Mouse (Mus musculus) heart, adult 11 months (tissue): ENCODE measurements at regions not wholly inside any gene's neighbourhood (a gene's known extent, or its start where the extent isn't known, plus 50 kb on each side); places are given as distances from the start of the nearest gene placed in this dataset.

Experiments
- DNase-seq: peaks from one replicate; pipeline ENCODE4 v3.0.0; 2022

- no peak for DNase-seq
Observed at GRCm38 (mm10) chr5:47115882-47116281, 867.1 kb upstream of the Slit2 start.

DNA sequence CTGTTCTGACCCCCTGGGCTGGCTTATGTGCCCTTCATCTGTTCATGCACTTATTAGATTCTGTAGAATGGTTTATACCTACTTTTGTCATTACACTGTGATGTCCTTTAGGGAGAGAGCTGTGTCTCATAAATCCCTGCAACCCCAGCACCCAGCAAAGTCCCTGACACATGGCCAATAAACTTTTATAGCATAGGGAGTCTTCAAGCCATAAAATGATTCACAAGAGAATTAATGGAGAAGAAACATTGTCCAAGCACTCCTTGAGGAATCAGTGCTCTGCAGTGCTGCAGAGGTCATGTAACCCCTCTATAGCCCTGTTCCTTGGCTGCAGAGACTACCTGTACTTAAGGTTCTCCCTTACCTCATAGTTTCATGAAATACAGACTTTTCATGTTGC lies 887.2 kb upstream of the Slit2 start:
- DNase-seq: no peak

DNA sequence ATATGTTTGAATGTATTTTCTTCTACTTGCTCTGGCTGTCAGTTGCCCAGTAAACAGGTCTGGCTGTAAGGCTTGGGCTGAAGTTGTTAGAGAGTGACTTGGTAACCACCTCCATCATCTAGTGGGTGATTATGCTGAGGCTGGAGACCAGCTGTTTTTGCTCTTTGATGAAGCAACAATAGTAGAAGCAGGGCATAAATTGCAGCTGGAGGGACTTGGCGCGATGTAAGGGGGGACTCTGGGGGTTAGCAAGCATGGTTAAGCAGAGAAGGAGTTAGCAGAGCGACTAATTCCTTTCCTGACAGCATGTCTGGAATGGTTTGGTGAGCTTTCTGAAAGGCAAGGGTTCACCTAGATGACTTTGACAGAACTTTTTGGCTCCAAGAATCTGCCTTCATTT lies 930.0 kb upstream of the Slit2 start:
- peak; percentile 94 for DNase-seq

GRCm38 (mm10) chr5:47036752-47037151 lies 946.2 kb upstream of the Slit2 start:
- DNase-seq: no peak

DNA sequence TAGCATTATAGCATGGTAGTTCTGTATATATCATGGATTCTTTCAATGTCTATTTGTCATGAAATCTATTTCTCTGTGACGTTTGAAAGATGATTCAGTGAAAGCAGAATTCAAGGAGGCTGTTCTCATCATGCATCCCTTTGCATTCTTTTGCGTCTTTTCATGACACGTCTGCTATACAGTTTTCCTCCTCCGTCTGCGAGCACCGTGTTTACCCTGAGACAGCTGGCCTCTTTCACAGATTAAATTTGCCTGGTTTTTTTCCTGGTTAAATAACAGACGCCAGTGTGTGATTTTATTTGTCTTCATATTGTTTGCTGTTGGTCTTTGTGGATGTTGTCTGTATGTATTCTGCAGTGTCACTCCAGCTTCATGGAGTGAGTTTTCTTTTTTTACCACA lies 948.9 kb upstream of the Slit2 start:
- DNase-seq: no peak

DNA sequence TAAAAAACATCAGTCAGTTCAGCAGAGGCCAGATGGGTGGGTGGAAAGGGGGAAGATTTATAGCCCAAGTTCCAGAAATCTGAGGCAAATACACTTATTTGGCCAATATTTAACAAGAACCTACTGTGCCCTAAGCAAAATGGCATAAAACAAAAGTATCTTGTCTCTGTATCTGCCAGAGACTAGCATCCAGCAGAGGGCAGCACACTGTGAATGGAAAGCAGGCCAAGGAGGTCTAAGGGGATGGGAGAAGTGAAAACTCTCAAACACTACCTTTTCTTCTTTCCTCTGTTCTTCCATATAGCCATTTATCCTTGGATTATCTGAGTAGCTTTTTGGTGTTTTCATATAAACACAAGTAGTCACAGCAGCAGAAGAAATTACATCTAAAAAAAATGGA lies 968.6 kb upstream of the Slit2 start:
- no peak for DNase-seq

DNA sequence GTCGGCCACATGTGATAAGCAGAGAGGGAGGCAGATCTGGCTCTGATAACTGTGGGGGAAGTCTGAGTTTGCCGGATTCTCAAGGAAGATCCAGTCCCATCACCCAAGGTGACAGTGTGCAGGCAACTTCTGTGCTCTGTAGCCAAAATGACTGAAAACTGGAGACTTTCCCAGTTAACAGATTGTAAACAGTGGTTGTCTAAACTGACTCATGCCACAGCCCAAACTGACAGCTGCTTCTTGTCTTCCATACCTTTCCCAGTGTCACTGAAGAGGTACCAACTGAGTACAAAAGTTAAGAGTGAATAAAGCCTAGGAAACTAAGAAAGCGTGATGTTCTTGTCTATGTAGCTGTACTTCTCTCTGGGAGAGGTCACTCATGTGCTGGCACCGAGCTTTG lies 990.4 kb upstream of the Slit2 start:
- no peak for DNase-seq

DNA sequence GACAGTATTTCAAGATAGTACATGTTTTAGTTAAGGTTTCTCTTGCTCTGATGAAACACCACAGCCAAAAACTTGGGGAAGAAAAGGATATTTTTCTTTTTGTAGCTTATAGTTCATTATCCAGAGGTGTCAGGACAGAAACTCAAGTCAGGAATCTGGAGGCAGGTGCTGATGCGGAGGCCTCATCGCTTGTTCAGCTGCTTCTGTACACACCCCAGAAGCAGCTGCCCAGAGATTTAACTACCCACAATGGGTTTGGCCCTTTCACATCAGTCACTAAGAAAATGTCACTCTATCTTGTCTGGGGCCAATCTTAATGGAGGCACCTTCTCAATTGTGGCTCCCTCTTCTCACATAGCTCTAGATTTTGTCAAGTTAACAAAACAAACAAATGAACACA lies 996.4 kb upstream of the Slit2 start:
- no peak for DNase-seq

- DNase-seq: no peak
Observed at GRCm38 (mm10) chr5:46980326-46980725, 1002.6 kb upstream of the Slit2 start.

- DNase-seq: no peak
Observed at GRCm38 (mm10) chr5:46968870-46969436, 1014.0 kb upstream of the Slit2 start.

DNA sequence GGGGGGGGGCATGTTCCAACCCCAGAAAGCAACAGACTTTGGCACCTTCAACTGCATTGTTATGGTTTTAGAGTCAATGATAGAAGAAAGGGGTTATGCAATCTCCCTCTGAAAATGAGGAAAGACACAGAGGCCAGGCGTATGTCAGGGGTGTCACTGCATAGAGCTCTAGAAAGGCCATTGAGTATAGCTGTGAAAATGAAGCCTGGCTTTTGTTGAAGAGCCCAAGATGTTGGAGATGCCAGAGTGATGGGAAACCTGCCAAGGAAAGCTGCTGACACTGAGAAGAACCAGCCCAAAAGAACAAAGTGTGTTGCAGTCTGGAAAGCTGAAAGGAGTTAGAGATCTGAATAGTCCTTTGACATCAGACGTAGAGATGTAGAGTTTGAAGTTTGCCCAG lies 1022.2 kb upstream of the Slit2 start:
- DNase-seq: no peak

DNA sequence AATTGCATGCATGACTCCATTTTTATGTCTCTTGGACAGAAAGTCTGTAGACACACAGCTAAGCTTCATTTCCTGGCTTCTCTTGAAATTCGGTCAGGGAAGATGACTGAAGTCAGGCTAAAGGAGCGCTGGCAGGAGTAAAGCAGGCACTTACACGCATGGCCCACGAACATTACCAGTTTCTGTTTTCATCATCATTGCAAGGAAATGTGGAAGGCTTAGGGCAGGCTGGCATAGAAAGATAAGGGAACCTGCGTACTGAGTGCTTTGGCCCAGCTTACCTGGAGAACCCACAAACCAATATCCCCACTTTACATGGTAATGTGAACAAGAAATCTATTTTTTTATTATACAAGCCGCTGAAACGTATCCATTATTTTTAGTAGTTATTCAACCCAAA lies 1056.6 kb upstream of the Slit2 start:
- DNase-seq: no peak

GRCm38 (mm10) chr5:46901909-46902308 lies 1044.5 kb upstream of the Lcorl start:
- DNase-seq: no peak

DNA sequence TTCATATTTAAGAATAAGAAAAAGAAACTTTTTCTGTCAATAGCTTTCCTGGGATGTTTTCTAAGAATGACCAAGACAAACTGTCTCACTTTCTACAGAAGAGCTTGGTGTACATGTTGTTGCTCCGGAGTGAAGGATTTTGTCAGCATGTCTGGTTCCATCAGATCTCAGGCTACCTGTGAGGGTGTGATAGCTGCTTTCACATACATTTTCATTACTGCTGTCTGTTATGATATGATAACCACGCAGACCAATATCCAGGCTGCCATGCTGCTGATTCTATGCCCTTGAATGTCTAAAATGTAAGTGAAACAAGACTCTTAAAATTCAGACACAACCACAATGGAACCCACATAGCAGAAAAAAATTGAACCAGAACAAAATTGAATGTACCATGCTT lies 1036.6 kb upstream of the Lcorl start:
- DNase-seq: no peak

DNA sequence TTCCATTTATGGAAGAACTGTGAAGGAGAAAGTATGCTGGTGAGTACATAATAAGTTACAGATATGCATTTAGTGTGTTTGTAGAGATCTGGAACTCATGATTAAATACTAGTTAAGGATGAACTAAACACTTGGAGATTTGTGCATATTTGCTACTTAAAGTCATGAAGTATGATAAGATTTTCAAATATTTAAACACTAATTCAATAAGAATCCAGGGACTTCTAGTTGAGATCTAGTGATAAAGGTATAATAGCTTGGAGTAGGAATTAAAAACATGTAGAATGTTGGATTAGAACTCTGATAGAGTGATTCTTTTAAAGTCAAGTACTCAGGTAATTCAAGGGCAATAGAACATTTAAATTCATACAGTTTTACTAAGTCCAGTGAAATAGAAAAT lies 1026.5 kb upstream of the Lcorl start:
- DNase-seq: no peak

DNA sequence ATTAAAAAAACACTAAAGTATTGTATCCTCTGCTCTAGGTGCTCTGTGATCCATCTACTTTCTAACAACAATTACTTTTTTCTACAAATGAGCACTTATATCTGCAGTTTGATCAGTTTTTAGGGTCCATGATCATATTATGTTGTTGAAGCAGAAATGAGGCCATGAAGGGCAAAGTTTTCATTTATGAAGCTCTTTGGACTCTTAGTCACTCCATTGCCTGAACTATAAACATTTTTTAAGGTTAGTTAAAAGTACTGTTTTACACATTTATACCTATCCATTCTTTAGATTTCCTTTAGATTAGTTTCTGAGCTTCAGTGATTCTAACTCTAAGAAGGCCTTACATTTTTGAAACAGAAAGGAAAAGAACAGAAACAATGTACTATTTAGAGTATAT lies 999.4 kb upstream of the Lcorl start:
- DNase-seq: no peak

GRCm38 (mm10) chr5:46845175-46845574 lies 987.8 kb upstream of the Lcorl start:
- no peak for DNase-seq

- no peak for DNase-seq
Observed at GRCm38 (mm10) chr5:46836810-46837209, 979.4 kb upstream of the Lcorl start.

GRCm38 (mm10) chr5:46830797-46831618 lies 973.6 kb upstream of the Lcorl start:
- no peak for DNase-seq

DNA sequence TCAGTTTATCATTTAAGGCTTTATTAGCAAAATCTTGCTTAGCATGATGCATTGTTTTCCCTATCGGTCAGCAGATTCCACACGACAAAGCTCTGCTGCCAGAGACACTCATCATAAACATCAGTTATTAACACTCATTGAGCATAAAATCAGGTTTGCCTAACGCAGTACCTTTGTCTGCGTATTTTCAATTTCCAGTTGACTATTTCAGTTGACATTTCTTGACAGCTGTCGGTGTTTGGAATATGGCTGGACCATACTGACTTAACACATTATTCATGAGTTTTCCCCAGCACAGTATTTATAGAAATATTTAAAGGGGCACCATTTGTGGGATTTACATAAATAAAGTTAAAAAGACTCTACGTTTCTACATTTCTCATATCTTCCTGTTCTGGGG lies 972.7 kb upstream of the Lcorl start:
- DNase-seq: no peak

GRCm38 (mm10) chr5:46826381-46826780 lies 969.0 kb upstream of the Lcorl start:
- DNase-seq: no peak

GRCm38 (mm10) chr5:46824934-46825333 lies 967.5 kb upstream of the Lcorl start:
- DNase-seq: no peak

- DNase-seq: no peak
Observed at GRCm38 (mm10) chr5:46795102-46795501, 937.7 kb upstream of the Lcorl start.

DNA sequence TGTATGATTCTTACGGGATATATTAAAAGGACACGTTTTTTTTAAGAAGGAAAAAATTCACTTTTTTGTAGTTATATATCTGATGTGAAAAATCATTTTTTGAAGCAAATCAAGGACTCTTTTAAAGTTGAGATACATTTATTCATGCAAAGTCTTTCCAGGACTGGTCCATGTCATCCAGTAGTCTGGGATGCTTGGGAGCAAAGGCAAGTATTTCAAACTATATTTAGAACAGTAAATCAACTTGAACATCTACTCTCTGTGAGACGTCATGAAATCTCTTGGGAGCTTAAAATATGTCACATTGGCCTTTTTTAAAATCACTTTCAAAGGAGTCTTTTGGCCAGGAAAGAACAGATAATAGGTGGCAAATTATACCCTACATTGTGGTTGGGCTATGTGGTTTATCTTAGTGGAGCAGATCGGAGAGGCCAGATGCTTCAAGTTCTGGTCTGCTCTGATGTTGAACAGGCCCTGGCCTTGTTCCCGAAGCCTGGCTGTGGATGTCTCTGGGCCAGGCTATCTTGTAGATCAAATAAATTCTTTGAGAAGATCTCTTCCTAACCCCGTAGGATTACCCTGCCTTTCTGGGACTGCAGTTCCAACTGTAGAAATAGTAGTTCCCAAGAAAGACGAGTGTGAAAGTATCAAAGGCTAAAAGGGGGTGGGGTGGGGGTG lies 936.8 kb upstream of the Lcorl start:
- no peak for DNase-seq
